Mouse (Mus musculus): Measurements from ENCODE around the gene Rln3. TPM values are rescaled to one million over a fixed set of nuclear protein-coding genes. Genes with fewer than 3 reads are reported as not detected.
"Not testable (repeated sequence)": the region's sequence is repeated elsewhere in the genome, so short reads cannot be mapped to it uniquely, and the experiment has no call there.

The Rln3 gene
- polyA plus RNA-seq, 1 experiment from 2014 or later: not detected

GRCm38 (mm10) chr8:84009876-84010275, 34.9 kb downstream of the Rln3 start:
- DNase-seq (ENCODE audit: low spot score) (peak; percentile 82), ATAC-seq (ENCODE audit: low read depth) (peak; percentile 50; the same call in 1 of the 2 replicates)
- under 1% methylated on average over 11 of the region's 11 CpGs for WGBS
- no peak overlapping the region for H3K9ac ChIP-seq (ENCODE audit: low read depth, low read length)
- H3K27me3 ChIP-seq (replicated peaks; ENCODE audit: control insufficient read depth, insufficient read depth, low read length): peaks cover 43% of the 10 kb centered on the region
- H3K4me3 ChIP-seq (ENCODE audit: low read depth, low read length): peak overlapping the region; percentile 54; the same call in 1 of the 2 replicates
- no peaks in the 10 kb centered on the region for H3K36me3 ChIP-seq (ENCODE audit: control insufficient read depth, insufficient read depth, low read length)
- H3K27ac ChIP-seq (replicated peaks; ENCODE audit: low read depth, low read length): no peak overlapping the region
- H3K4me2 ChIP-seq (ENCODE audit: low read depth, low read length): 0 out of 2 replicates have a peak overlapping the region, but pooled peaks have one; percentile 19
- no peaks in the 10 kb centered on the region for H3K9me3 ChIP-seq (ENCODE audit: control insufficient read depth, low read length)
- H3K4me1 ChIP-seq (ENCODE audit: control insufficient read depth, insufficient read depth, low read length): peaks cover 19% of the 10 kb centered on the region

DNA sequence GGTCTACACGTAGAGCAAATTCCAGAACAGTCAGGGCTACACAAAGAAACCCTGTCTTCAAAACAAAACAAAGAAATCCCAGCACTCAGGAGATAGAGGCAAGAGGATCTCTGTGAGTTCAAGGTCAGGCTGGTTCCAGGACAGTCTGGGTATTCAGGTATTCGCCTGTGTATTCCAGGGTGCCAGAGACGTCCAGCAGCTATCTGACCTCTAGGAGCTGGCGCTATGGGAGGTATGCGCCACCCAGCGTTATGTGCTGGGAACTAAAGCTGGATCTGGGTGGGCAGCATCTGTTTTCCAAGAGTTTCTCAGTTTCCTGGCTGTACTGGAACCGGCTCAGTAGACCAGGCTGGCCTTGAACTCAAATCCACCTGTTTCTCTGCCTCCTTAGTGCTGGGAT, 36.4 kb downstream of the Rln3 start:
- peaks cover 35% of the 10 kb centered on the region for H3K27me3 ChIP-seq (replicated peaks; ENCODE audit: control insufficient read depth, insufficient read depth, low read length)
- H3K27ac ChIP-seq (replicated peaks; ENCODE audit: low read depth, low read length): no peak overlapping the region
- DNase-seq (ENCODE audit: low spot score) (no peak), ATAC-seq (ENCODE audit: low read depth) (no peak)
- H3K4me2 ChIP-seq (ENCODE audit: low read depth, low read length): no peak overlapping the region
- no peak overlapping the region for H3K9ac ChIP-seq (ENCODE audit: low read depth, low read length)
- H3K36me3 ChIP-seq (ENCODE audit: control insufficient read depth, insufficient read depth, low read length): no peaks in the 10 kb centered on the region
- WGBS: 21% methylated on average over 7 of the region's 7 CpGs
- no peak overlapping the region for H3K4me3 ChIP-seq (ENCODE audit: low read depth, low read length)
- H3K9me3 ChIP-seq (ENCODE audit: control insufficient read depth, low read length): no peaks in the 10 kb centered on the region
- peaks cover 19% of the 10 kb centered on the region for H3K4me1 ChIP-seq (ENCODE audit: control insufficient read depth, insufficient read depth, low read length)

DNA sequence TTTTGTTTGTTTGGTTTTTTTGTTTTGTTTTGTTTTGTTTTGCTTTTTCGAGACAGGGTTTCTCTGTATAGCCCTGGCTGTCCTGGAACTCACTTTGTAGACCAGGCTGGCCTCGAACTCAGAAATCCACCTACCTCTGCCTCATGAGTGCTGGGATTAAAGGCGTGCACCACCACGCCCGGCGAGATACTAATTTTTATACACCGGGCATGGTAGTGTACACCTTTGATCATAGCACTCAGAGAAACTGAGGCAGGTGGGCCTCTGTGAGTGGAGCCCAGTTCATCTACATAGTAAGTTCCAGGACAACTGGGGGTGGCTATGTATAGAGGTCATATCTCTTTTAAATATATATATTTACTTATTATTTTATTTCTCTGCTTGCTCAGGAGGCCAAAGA, 39.3 kb downstream of the Rln3 start:
- not testable (repeated sequence) for DNase-seq (ENCODE audit: low spot score); H3K27me3 ChIP-seq (replicated peaks; ENCODE audit: control insufficient read depth, insufficient read depth, low read length); H3K9me3 ChIP-seq (ENCODE audit: control insufficient read depth, low read length); H3K4me3 ChIP-seq (ENCODE audit: low read depth, low read length); H3K4me1 ChIP-seq (ENCODE audit: control insufficient read depth, insufficient read depth, low read length); ATAC-seq (ENCODE audit: low read depth); H3K9ac ChIP-seq (ENCODE audit: low read depth, low read length); H3K4me2 ChIP-seq (ENCODE audit: low read depth, low read length)
- WGBS: 93% methylated on average over 7 of the region's 7 CpGs
- Histone ChIP-seq H3K27ac (replicated peaks; ENCODE audit: low read depth, low read length) (peak overlapping the region; percentile 91), H3K36me3 (ENCODE audit: control insufficient read depth, insufficient read depth, low read length) (peaks cover 21% of the 10 kb centered on the region)

GRCm38 (mm10) chr8:84004533-84005201, 40.1 kb downstream of the Rln3 start:
- H3K4me1 ChIP-seq (ENCODE audit: control insufficient read depth, insufficient read depth, low read length): peaks cover 7% of the 10 kb centered on the region; the same call in 1 of the 2 replicates
- H3K4me2 ChIP-seq (ENCODE audit: low read depth, low read length): peak overlapping the region; percentile 97
- H3K27me3 ChIP-seq (replicated peaks; ENCODE audit: control insufficient read depth, insufficient read depth, low read length): no peaks in the 10 kb centered on the region
- H3K27ac ChIP-seq (replicated peaks; ENCODE audit: low read depth, low read length): peak overlapping the region; percentile 91
- ATAC-seq (ENCODE audit: low read depth) (peak; percentile 88), DNase-seq (ENCODE audit: low spot score) (peak; percentile 97)
- peak overlapping the region; percentile 57 for H3K4me3 ChIP-seq (ENCODE audit: low read depth, low read length)
- WGBS: under 1% methylated on average over 29 of the region's 30 CpGs
- H3K9ac ChIP-seq (ENCODE audit: low read depth, low read length): peak overlapping the region; percentile 67
- H3K36me3 ChIP-seq (ENCODE audit: control insufficient read depth, insufficient read depth, low read length): peaks cover 29% of the 10 kb centered on the region
- H3K9me3 ChIP-seq (ENCODE audit: control insufficient read depth, low read length): no peaks in the 10 kb centered on the region

GRCm38 (mm10) chr8:84003612-84004246, 41.1 kb downstream of the Rln3 start:
- 65% methylated on average over 6 of the region's 6 CpGs for WGBS
- H3K9ac ChIP-seq (ENCODE audit: low read depth, low read length): peak overlapping the region; percentile 67
- peaks cover 14% of the 10 kb centered on the region for H3K4me1 ChIP-seq (ENCODE audit: control insufficient read depth, insufficient read depth, low read length)
- peak overlapping the region; percentile 91 for H3K27ac ChIP-seq (replicated peaks; ENCODE audit: low read depth, low read length)
- peak overlapping the region; percentile 97 for H3K4me2 ChIP-seq (ENCODE audit: low read depth, low read length)
- H3K4me3 ChIP-seq (ENCODE audit: low read depth, low read length): peak overlapping the region; percentile 57
- H3K27me3 ChIP-seq (replicated peaks; ENCODE audit: control insufficient read depth, insufficient read depth, low read length): no peaks in the 10 kb centered on the region
- no peak for ATAC-seq (ENCODE audit: low read depth)
- no peaks in the 10 kb centered on the region for H3K9me3 ChIP-seq (ENCODE audit: control insufficient read depth, low read length)
- H3K36me3 ChIP-seq (ENCODE audit: control insufficient read depth, insufficient read depth, low read length): peaks cover 37% of the 10 kb centered on the region
- DNase-seq (ENCODE audit: low spot score): no peak

GRCm38 (mm10) chr8:84002957-84003611, 41.7 kb downstream of the Rln3 start:
- H3K27me3 ChIP-seq (replicated peaks; ENCODE audit: control insufficient read depth, insufficient read depth, low read length): no peaks in the 10 kb centered on the region
- H3K4me3 ChIP-seq (ENCODE audit: low read depth, low read length): no peak overlapping the region
- WGBS: 58% methylated on average over 12 of the region's 12 CpGs
- peak overlapping the region; percentile 97; the same call in 1 of the 2 replicates for H3K4me2 ChIP-seq (ENCODE audit: low read depth, low read length)
- H3K9me3 ChIP-seq (ENCODE audit: control insufficient read depth, low read length): no peaks in the 10 kb centered on the region
- DNase-seq (ENCODE audit: low spot score) (no peak), ATAC-seq (ENCODE audit: low read depth) (no peak)
- no peak overlapping the region for H3K9ac ChIP-seq (ENCODE audit: low read depth, low read length)
- H3K4me1 ChIP-seq (ENCODE audit: control insufficient read depth, insufficient read depth, low read length): peaks cover 15% of the 10 kb centered on the region
- peaks cover 37% of the 10 kb centered on the region for H3K36me3 ChIP-seq (ENCODE audit: control insufficient read depth, insufficient read depth, low read length)
- no peak overlapping the region for H3K27ac ChIP-seq (replicated peaks; ENCODE audit: low read depth, low read length)

- Histone ChIP-seq H3K9me3 (ENCODE audit: control insufficient read depth, low read length) (no peaks in the 10 kb centered on the region), H3K36me3 (ENCODE audit: control insufficient read depth, insufficient read depth, low read length) (peaks cover 37% of the 10 kb centered on the region), H3K9ac (ENCODE audit: low read depth, low read length) (peak within 1 kb of the TSS; percentile 25; the same call in 1 of the 2 replicates), H3K4me2 (ENCODE audit: low read depth, low read length) (peak within 1 kb of the TSS; percentile 36), H3K4me1 (ENCODE audit: control insufficient read depth, insufficient read depth, low read length) (peaks cover 15% of the 10 kb centered on the region), H3K27me3 (replicated peaks; ENCODE audit: control insufficient read depth, insufficient read depth, low read length) (no peaks in the 10 kb centered on the region), H3K4me3 (ENCODE audit: low read depth, low read length) (no peak within 1 kb of the TSS), H3K27ac (replicated peaks; ENCODE audit: low read depth, low read length) (no peak within 1 kb of the TSS)
- DNase-seq (ENCODE audit: low spot score) (no peak), ATAC-seq (ENCODE audit: low read depth) (no peak)
- WGBS: 34% methylated on average over 36 of the region's 61 CpGs
Measured at GRCm38 (mm10) chr8:84001281-84002000, 43.4 kb downstream of the Rln3 start, which contains the start of gene 1700067K01Rik. 1700067K01Rik (plus strand) TSS chr8:84001502.

DNA sequence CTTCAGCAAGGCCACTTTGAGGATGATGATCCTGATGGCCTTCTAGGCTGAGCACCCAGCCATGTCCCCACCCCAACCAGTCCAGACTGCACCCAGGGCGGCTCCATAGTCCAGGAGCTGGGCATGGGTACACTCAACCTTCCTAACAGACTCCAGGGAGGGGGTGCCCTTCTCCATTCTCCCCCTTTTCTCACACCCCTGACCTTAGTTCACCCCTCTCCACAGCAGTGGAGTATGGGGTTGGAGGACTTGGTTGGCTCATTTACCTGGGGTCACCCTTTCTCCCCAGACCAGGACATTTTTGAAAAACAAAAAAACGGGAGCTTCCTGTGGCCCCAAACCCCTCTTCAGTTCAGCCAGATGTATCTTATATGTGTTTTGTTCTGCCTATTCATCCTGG, 45.0 kb downstream of the Rln3 start:
- Histone ChIP-seq H3K4me1 (ENCODE audit: control insufficient read depth, insufficient read depth, low read length) (peaks cover 11% of the 10 kb centered on the region), H3K9ac (ENCODE audit: low read depth, low read length) (no peak overlapping the region), H3K4me3 (ENCODE audit: low read depth, low read length) (no peak overlapping the region), H3K36me3 (ENCODE audit: control insufficient read depth, insufficient read depth, low read length) (peaks cover 41% of the 10 kb centered on the region), H3K27me3 (replicated peaks; ENCODE audit: control insufficient read depth, insufficient read depth, low read length) (no peaks in the 10 kb centered on the region), H3K9me3 (ENCODE audit: control insufficient read depth, low read length) (no peaks in the 10 kb centered on the region), H3K4me2 (ENCODE audit: low read depth, low read length) (0 out of 2 replicates have a peak overlapping the region, but pooled peaks have one; percentile 74), H3K27ac (replicated peaks; ENCODE audit: low read depth, low read length) (no peak overlapping the region)
- no peak for ATAC-seq (ENCODE audit: low read depth)
- 93% methylated on average over 2 of the region's 2 CpGs for WGBS
- DNase-seq (ENCODE audit: low spot score): no peak

All from embryonic facial prominence, embryonic 14.5 days (tissue).